Mouse (Mus musculus) olfactory bulb, adult 2 months (tissue): ENCODE measurements around the gene Per1.

Source experiments
- CTCF ChIP-seq: fragments of 200-500 bp; IDR thresholded peaks from 2 replicates; pipeline ENCODE4 v1.5.1; 2012; ENCODE audit warnings: low read depth, mild to moderate bottlenecking, low read length, moderate library complexity; ENCODE audit not compliant: insufficient read depth
- POLR2A ChIP-seq: fragments of 200-500 bp; IDR thresholded peaks from 2 replicates; pipeline ENCODE4 v1.6.1; 2012; ENCODE audit warnings: mild to moderate bottlenecking, low read depth, low read length, moderate library complexity; ENCODE audit not compliant: insufficient read depth

- no peak for TF ChIP-seq CTCF
- TF ChIP-seq POLR2A: no peak
Observed at GRCm38 (mm10) chr11:69134622-69134968, 39.6 kb downstream of the Per1 start.
